Mouse (Mus musculus): ENCODE results near the gene Tango2.

Gene Tango2

DNA sequence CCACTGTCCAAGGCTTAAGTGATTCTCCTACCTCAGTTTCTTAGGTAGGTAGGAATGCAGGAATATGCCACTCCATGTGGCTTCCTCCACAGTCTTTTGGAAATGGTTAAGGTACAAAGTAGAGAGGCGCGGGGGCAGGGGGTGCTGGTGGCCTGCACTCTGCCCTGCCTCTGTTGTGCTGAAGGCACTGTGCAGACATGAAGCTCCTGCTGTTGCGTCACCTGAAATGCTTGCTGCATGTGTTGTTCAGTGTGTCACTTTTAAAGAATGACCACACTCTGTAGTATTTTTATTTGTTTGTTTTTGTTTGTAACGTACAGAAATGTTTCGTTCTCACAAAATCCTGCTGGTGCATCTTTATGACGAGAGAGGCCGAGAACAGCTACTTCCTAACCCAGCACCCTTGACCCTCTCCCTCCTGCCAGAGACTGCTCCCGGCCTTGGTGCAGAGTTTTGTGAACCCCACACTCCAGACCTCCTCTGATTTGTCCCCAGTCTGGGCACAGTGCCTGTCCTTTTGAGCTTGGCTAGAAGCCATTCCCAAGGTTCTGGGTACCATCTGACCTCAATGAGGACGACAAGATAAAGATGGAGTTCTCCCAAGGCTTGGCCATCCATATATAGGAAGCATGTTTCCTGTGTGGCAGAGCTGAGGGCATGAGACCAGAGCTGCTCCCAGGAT lies 35.3 kb upstream of the Tango2 start:
- no peak for DNase-seq (ENCODE audit: low read depth, low spot score)

DNA sequence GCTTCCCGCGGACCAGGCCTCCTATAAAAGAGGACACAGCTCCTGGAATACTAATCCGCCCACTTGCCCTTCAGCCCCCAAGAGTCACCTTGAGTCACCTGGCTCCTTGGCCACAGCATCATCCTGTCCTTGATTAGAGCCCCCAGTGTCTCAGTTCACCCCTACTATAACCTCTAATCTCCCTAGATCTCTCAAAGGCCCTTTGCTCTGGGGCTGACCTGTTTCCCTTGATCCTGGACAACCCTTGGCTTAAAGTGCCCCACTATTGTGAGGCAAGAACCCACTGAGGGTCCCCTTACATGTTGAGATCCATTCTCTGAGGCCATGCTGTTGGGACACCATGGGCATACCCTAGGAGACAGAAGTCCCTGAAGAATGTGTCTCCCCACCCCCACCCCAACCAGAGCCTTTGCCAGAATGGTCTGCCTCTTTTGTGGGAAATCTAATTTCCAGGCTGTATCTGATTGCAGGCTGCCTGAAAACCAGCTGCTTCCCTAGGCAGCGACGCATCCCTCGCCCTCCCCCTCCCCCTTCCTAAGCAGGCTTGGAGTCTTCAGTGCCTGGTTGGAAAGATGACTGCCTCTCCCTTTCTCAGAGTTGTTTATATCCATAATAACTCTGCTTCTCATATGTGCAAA lies 33.8 kb upstream of the Tango2 start:
- no peak for DNase-seq (ENCODE audit: low read depth, low spot score)

DNA sequence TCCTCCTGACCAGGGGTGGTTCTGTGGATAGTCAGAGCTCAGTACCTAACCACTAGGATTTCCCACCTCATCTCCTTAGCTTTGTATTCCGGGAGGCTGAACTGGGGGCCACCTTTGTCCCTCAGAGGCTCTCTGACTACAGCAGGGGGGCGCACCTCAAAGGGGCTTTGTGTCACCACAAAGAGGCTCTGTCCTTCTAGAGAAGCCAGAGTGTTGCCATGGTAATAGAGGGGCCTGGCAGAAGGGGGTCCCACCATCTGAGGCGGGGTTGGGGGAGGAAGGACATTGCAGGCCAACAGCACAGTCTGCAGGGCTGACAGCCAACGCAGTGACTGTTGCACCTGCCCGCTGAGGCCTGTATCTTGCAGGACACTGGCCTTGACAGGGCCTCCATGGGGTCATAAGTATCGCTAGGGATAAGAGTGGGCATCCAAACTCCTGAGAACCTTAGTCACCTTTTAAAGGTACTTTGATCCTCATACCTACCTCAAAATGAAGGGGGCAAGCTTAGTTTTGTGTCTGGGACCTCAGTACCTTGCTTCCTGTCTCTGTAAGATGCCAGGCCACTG lies 32.7 kb upstream of the Tango2 start:
- DNase-seq (ENCODE audit: low read depth, low spot score) = no peak

DNA sequence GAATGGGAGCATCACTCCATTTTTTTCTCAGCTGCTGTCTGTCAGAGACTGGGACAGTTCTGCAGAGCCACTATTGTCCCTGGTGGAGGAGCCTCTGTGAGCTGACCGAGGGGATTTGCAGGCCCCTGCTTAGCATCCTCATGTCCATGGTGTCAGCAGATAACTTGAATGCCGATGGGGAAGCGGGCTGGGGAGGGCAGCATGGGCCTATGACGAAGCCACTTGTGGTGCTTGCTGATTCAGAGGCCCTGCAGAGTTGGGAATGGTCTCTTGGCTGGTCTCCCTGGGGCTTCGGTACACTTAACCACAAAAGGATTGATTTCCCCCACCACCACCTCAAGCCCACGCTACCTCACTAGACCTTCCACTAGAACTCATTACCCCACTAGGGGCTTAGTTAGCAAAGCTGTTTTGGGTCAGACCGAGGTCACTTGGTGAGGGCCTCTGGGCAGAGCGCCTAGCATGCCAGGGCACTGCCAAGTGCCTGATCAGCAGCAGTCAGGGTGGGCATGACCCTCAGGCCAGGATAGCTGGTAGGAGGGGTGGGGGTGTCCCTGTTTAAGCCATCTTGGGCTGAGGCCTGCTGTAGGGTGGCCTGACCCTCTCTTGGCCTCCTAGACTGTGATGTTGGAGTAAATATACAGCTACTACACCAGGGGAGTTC lies 31.6 kb upstream of the Tango2 start:
- DNase-seq (ENCODE audit: low read depth, low spot score) = no peak

DNA sequence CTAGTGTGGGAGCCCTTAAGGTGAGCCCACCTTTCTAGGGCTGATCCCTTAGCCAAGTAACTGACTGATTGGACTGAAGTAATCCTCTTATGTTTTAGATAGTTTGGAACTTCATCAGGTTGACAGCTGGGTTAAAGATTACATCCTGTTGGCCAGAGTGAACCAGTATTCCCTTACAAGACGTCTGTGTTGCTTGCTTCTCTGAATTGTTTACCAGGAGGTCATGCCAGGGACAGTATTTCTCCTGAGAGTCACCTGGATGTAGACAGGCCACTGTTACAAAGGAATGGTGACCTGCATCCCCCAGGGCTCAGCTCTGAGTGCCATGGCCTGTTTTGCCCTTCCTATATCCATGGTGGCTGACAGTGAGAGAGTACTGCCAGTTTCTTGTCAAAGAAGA lies 30.6 kb upstream of the Tango2 start:
- DNase-seq (ENCODE audit: low read depth, low spot score) = no peak

DNA sequence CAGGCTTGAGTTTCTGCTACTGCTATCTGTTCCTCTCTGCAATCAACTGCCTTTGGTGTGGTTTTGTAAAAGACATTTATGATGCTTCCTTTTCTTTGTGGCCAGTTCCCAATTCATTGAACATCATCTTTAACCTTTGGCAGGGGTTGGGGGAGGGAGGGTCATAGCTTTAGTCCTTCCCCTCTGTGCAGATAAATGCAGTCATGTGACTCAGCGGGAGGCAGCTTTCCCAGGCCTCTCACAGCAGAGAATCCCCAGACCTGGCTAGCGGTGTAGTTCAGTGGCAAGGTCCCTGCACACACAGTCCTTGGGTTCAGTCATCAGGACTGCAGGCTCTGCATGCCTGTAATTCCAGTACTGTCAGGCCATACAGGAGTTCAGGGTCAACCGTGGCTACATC lies 29.3 kb upstream of the Tango2 start:
- DNase-seq (ENCODE audit: low read depth, low spot score) = no peak

DNA sequence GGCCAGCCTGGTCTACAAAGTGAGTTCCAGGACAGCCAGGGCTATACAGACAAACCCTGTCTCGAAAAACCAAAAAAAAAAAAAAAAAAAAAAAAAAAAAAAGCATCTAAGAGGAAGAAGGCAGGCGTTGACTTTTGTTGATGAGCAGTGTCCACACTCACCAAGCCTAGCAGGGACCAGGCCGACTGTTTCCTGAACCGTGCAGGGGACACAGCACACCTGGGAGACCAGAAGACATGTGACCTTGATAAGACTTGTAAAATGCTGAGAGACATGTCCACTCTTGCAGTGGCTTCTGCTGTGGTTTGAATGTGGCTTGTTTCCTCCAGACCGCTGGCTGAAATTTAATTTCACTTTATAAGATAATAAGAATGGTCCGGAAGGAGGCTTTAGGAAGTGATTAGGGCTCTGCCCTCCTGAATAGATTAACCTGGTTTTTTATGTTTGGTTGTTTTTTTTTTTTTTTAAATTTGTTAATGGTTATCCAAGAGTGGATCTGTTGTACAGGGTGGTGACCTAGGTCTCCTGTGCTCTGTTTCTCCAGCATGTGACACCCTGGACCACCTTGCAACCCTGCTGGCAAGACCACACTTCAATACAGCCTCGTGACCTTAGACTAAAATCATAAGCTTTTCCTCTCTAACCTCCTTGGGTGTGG lies 28.5 kb upstream of the Tango2 start:
- DNase-seq (ENCODE audit: low read depth, low spot score) = no peak

DNA sequence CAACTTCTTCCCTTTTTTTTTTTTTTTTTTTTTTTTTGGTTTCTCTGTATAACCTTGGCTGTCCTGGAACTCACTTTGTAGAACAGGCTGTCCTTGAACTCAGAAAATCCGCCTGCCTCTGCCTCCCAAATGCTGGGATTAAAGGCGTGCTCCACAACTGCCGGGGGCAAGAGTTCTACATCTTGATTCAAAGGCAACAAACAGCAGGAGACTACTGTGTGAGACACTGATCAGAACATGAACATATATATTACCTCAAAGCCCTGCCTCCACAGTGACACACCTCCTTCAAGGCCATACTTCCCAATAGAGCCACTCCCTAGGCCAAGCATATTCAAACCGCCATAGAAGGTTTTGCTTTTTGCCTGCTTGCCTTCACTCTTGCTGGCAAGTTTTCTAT lies 25.7 kb upstream of the Tango2 start:
- no peak for DNase-seq (ENCODE audit: low read depth, low spot score)

DNA sequence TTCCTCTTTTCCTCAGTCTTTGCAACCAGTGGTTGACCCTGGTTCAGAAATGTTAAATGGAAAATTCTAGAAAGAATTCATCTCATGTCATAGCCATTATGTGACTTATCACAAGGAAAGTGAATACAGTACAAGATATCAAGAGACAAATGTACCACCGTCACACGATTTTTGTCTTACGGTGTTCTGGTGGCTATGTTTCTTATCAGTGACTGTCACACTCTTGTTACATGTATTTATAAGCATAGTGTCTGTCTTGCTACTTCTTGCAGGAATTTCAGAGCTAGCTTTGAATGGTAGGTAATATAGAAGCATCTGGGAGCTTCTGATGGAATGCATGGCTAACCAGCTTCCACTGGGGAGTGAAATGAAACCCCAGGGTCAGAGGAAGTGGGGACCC lies 22.3 kb upstream of the Tango2 start:
- DNase-seq (ENCODE audit: low read depth, low spot score) = no peak

DNA sequence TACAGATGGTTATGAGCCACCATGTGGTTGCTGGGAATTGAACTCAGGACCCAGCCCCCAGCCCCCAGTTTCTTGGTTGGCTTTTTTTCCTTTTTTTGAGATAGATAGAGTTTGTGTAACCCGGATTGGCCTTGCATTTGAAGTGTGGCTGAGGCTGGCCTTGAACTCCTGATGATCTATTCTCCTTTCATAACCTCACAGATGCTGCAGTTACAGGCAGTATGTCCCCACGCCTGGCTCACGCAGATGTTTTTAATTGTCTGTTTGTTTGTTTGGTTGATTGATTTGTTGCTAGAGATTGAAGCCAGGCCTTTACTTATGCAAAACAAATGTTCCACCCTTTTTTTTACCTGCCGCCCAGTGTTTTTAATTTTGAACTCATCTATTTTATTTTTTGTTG lies 18.9 kb upstream of the Tango2 start:
- no peak for DNase-seq (ENCODE audit: low read depth, low spot score)

DNA sequence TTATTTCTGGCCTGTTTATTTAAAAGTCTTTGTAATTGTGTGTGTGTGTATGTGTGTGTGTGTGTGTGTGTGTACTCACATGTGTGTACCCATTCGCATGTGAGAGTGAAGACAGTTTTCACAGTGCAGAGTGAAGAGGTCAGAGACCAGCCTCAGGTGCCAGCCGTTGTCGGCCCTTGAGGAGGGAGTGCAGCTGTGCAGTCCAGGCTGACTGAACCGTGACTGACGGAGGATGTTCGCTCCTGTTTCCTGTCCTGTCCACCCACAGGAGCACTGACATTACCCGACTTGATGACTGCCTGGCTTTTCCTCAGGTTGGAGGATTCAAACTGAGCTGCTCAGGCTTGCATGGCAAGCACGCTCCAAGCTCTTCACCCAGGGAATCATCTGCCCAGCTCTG lies 15.0 kb upstream of the Tango2 start:
- no peak for DNase-seq (ENCODE audit: low read depth, low spot score)

DNA sequence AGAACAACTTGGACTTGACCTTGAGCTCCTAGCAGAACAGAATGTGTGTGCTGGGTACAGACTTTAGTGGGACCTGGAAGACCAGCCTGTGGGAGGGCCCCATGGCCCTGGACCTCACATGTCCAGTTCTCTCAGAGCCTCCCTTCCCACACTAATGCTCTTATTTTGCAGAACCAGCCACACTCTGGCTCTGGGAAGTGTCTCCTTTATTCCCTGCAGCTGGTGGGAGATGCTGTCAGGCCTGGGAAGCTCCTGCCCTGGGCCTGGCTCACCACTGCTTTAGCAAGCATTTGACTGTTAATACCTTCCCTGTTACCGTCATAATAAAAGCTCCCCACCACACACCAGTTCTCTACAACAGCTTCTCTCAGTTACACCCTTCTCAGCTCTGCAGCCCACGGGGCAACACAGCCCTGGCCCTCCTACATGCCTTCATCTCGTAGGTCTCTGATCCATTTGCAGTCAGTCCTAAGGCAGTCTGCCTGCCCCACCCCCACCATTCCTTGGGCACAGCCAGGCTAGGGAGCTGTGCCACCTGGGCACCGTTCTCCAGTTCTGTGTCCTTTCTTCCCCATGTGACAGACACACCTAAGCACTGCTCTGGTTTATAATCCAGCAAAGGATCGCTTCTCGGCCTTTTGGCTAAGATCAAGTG lies 12.4 kb upstream of the Tango2 start:
- DNase-seq (ENCODE audit: low read depth, low spot score) = no peak

DNA sequence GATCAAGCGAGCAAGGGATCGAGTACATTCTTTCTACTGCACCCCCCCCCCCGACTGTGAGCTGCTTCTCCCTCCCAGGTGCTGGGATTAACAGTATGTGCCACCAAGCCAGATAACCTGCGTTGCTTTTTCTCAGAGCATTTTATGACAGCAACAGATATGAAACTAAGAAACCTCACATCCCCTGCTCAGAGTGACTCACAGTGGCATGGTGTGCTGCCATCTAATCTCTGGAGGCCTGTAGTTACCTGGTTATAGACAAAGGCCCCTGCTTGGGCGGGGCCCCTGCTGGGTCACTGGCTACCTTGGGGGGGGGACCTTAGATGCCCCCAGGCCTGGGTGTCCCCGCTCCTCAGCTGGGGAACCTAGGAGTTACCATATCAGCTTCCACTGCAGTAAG lies 10.1 kb upstream of the Tango2 start:
- no peak for DNase-seq (ENCODE audit: low read depth, low spot score)

DNA sequence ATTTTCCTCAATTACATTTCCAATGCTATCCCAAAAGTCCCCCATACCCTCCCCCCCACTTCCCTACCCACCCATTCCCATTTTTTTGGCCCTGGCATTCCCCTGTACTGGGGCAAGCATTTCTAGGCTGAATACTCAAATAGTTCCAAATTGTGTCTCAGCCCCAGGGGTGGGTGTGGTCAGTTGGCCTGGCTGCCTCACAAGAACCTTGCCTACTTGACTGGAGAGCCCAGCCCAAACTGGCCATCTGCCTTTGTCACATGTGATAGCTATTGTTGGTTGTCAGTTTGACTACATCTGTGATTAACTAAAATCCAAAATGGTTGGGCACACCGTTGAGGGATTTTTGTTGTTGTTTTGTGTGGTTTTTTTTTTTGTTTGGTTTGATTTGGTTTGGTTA lies 9.1 kb upstream of the Tango2 start:
- no peak for DNase-seq (ENCODE audit: low read depth, low spot score)

DNA sequence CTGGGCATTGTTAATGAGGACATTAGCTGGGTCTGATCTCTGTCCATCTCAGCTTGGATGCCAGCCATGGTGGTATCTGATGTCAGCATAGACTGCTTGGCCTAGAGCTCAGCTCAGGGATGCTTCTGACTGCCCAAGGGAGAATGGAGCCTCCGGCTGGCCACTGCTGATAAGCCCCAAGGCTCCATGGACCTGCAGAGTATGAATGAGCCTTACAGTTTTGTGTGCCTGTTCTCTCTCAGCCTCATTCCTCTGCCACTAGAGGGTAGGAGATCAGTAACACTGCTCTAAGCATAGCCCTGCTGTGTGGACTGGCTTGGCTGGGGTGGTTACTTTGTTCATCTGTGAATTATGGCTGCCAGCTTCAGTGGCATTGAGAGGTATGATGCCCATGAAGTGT lies 5.2 kb upstream of the Tango2 start:
- no peak for DNase-seq (ENCODE audit: low read depth, low spot score)

DNA sequence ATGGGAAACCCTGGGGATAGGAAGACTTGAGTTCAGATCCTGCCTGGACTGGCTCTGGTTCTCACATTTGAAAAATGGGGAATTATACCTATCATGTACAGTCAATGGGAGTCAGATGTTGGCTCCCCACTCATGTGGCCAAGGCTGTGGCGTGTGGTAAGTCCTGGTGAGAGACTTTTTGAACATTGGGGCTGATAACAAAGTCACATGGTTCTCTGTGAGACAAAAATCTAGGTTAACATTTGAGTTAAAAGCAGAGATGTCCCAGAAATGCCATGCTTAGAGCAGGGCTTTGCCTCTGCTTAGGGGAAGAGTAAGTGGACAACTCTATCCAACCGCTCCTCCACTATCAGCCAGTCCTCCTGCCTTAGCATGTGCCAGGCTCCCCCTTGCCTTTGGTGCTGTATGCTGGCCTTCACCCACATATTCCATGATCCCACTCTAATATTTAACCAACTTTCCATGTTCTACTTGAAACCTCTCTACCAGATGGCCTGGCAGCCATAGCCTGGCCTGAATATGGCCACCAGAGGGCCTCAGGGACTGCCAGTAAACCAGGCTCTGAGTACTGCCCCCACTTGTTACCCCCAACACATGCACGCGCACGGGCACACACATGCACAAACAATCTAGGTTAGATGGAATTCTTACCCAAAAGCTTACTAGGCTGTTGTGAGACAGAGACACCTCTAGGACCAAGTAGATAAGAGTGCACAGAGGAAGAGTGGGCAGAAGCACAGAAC lies 3.6 kb upstream of the Tango2 start:
- DNase-seq (ENCODE audit: low read depth, low spot score) = no peak

DNA sequence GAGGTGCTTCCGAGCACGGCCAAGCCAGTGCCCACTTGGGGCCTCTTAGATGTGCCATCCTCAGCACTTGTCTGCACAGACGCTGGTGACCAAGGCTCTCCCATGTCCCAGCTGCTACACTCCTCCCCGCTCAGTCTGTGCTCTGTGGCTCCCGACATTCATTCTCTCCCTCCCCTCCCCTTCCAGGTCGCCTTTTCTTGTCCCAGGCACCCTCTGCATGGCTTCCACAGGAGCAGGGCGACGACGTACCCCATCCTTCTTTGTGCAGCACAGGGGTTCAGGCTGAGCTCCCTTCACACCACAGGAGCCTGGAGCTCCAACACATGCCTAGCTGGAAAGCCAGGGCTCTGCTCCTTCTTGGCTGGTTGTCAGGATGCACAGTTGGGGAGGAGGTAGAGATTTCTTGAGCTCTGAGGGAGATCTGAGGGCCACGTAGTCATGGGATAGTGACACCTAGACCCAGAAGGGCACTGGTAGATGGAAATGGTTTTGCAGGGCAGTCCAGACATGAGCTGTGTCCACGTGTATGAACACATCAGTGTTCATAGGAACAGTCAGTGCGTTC lies 1.9 kb upstream of the Tango2 start:
- DNase-seq (ENCODE audit: low read depth, low spot score) = no peak

DNA sequence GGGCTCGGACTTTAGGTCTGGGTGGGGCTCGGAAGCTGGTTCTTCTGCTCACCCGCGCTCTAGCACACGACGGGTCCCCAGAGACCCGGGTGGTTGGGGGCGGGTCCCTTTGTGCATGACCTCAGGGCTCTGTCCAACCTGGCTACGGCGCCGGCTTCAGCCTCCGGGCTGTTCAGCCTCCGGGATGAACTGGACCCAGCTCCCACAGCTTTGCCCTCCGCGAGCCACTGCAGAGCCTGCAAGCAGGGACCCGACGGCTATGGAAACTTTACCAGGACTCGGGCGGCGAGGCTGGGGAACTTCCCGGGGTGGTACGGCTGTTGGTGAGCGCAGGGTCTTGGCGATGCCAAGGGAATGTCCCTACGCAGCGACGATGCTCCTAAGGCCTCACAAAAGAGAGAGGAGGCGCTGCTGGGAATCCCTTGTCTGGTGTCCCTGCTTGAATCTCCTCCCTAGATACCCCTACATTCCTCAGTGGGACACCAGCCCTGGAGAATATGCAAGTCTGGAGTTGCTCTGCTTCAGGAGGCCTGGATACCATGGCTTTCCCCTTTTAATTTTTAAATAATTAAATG lies 785 bp upstream of the Tango2 start:
- no peak for DNase-seq (ENCODE audit: low read depth, low spot score)

DNA sequence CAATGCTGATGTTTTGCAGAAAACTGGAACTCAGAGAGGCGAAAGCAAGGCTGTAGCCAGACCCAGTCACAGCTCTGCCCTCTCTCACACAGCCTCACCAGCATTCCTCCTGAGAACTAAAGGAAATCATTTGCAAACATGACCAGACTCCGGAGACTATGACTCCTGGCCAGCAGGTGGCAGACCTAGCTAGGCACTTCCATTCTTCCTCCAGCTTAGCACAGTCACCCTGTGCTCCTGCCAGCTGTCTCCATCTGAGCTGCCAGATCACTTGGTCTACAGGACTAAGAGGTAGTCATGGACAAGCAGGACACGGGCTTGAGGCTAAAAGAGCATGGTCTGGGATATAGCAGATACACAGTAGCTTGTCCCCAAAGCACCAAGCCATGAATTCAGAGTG lies 2.7 kb downstream of the Tango2 start:
- peak; percentile 60 for DNase-seq (ENCODE audit: low read depth, low spot score)

DNA sequence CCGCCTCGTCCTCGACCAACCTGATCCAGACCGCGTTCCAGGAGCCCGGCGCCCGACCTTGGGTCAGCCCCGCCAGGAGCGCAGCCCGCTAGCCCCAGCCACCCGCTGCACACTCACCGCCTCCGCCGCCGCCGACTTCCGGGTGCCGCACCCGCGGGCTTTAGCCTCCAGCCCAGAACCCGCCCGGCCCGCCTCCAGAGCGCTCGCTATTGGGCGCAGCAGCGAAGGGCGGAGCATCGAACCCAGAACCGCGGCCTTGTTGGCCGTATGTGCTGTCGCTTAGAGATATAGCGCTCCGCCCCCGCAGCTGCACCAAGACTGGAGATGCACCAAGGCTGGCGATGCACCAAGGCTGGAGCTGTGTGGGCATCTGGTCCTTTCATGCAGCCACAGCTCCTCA lies 4.1 kb downstream of the Tango2 start:
- DNase-seq (ENCODE audit: low read depth, low spot score) = peak; percentile 95

Data from c-Kit-negative CD71-positive TER-119-positive erythroid progenitor cells, embryonic 14.5 days (primary cell).